ENCODE assay signal across 9 mouse cellular contexts in the genomic region with DNA sequence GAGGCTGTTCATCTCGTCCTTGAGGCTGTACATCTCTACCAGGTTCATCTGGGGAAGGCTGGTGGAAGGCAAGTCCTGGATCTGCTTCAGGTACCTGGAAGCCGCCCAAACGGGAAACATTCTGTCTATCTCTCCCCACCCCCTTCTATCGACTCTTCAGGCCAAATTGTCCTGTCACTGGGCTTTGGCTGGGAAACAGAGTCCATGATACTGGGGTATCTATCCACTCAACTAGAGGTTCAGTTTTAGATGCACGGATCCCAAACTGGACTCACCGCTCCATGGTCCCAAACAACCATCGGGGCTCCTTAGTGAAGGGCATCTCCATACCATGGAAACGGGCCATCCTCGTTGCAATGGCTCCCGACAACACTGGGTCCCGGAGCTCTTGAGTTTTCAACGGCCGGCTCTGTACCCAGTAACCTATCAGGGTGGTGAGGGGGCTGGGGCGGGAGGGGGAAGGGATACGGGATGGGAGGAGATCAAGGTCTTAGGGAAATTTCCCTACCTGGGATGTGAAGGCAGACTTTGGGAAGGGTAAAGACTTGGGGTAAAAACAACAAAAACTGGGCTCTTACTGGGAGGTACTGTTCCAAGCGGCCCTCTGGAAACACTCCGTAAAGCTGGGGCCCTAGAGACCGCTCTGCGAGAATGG. TPM values are rescaled to one million over a fixed set of nuclear protein-coding genes. Genes with fewer than 3 reads are reported as not detected.
A peak's percentile ranks its signal among the peaks of the same experiment; 100 is the strongest.
DNase-seq lines count a peak whose midpoint lies in the region; ATAC-seq lines count a peak whose summit lies in the region.
"Had no signal": no experiment of that assay in that cellular context is flagged by ENCODE, and none has a peak within 500 bp of the region (broad histone marks: within the 10 kb centered on the region; RNA-seq: fewer than 3 reads in every experiment).

No protein-coding gene starts in this region.

- H3K4me3 ChIP-seq in kidney, embryonic 16.5 days (ENCODE audit: low read length) = peak overlapping the region; percentile 90
- H3K4me3 ChIP-seq in embryonic facial prominence, embryonic 14.5 days (ENCODE audit: low read depth, low read length) = peak overlapping the region; percentile 70
- peak overlapping the region; percentile 81 for H3K4me3 ChIP-seq in intestine, embryonic 15.5 days (replicated peaks)
- H3K4me3 ChIP-seq in neural tube, embryonic 12.5 days = peak overlapping the region; percentile 71

- peaks cover 17% of the 10 kb centered on the region for H3K4me1 ChIP-seq in kidney, embryonic 16.5 days (ENCODE audit: insufficient read depth, low read length)
- H3K4me1 ChIP-seq in embryonic facial prominence, embryonic 14.5 days (ENCODE audit: control insufficient read depth, insufficient read depth, low read length) = peaks cover 13% of the 10 kb centered on the region
- H3K4me1 ChIP-seq in intestine, embryonic 15.5 days (replicated peaks) = 0 out of 2 replicates have a peak, but pooled peaks cover 4% of the 10 kb centered on the region
- H3K4me1 ChIP-seq in neural tube, embryonic 12.5 days = peaks cover 12% of the 10 kb centered on the region; the same call in 1 of the 2 replicates

- H3K27me3 ChIP-seq in kidney, embryonic 16.5 days (ENCODE audit: insufficient read depth, low read length) = no peaks in the 10 kb centered on the region
- H3K27me3 ChIP-seq in embryonic facial prominence, embryonic 14.5 days (replicated peaks; ENCODE audit: control insufficient read depth, insufficient read depth, low read length) = no peaks in the 10 kb centered on the region
- no peaks in the 10 kb centered on the region for H3K27me3 ChIP-seq in intestine, embryonic 15.5 days (replicated peaks)
- no peaks in the 10 kb centered on the region for H3K27me3 ChIP-seq in neural tube, embryonic 12.5 days (replicated peaks)

- H3K27ac ChIP-seq in kidney, embryonic 16.5 days (ENCODE audit: low read length) = no peak overlapping the region
- H3K27ac ChIP-seq in embryonic facial prominence, embryonic 14.5 days (replicated peaks; ENCODE audit: low read depth, low read length) = no peak overlapping the region
- no peak overlapping the region for H3K27ac ChIP-seq in intestine, embryonic 15.5 days
- no peak overlapping the region for H3K27ac ChIP-seq in neural tube, embryonic 12.5 days

- peak overlapping the region; percentile 70 for H3K4me2 ChIP-seq in kidney, embryonic 16.5 days (replicated peaks; ENCODE audit: low read depth, low read length)
- peak overlapping the region; percentile 80 for H3K4me2 ChIP-seq in embryonic facial prominence, embryonic 14.5 days (ENCODE audit: low read depth, low read length)
- peak overlapping the region; percentile 88 for H3K4me2 ChIP-seq in intestine, embryonic 15.5 days (replicated peaks)
- peak overlapping the region; percentile 88 for H3K4me2 ChIP-seq in neural tube, embryonic 12.5 days (replicated peaks)

- 87% methylated on average over 19 of the region's 19 CpGs for WGBS in kidney, embryonic 16.5 days
- WGBS in embryonic facial prominence, embryonic 14.5 days = 84% methylated on average over 19 of the region's 19 CpGs
- 84% methylated on average over 19 of the region's 19 CpGs for WGBS in intestine, embryonic 15.5 days
- WGBS in neural tube, embryonic 12.5 days = 81% methylated on average over 19 of the region's 19 CpGs

- no peak for DNase-seq in kidney, postnatal 4 days
- DNase-seq in embryonic facial prominence, embryonic 14.5 days (ENCODE audit: low spot score) = no peak
- DNase-seq in layer of hippocampus, adult 9-10 months (ENCODE audit: low spot score) = no peak
- no peak for DNase-seq in lung, postnatal 25 days (ENCODE audit: low spot score)
- DNase-seq in thymus, postnatal 36 days = no peak

- no peak for ATAC-seq in kidney, embryonic 16.5 days (ENCODE audit: low FRiP score, low TSS enrichment)
- no peak for ATAC-seq in embryonic facial prominence, embryonic 14.5 days (ENCODE audit: low read depth)
- no peak for ATAC-seq in intestine, embryonic 15.5 days
- ATAC-seq in neural tube, embryonic 12.5 days (ENCODE audit: low FRiP score, low read depth) = no peak

- H3K9ac ChIP-seq in kidney, embryonic 16.5 days (replicated peaks; ENCODE audit: low read length) = peak overlapping the region; percentile 87
- H3K9ac ChIP-seq in embryonic facial prominence, embryonic 14.5 days (ENCODE audit: low read depth, low read length) = peak overlapping the region; percentile 80
- H3K9ac ChIP-seq in intestine, embryonic 15.5 days = peak overlapping the region; percentile 83
- peak overlapping the region; percentile 73 for H3K9ac ChIP-seq in neural tube, embryonic 12.5 days

- H3K9me3 ChIP-seq in kidney, embryonic 16.5 days (ENCODE audit: low read length) = no peaks in the 10 kb centered on the region
- no peaks in the 10 kb centered on the region for H3K9me3 ChIP-seq in embryonic facial prominence, embryonic 14.5 days (ENCODE audit: control insufficient read depth, low read length)
- H3K9me3 ChIP-seq in intestine, embryonic 15.5 days = no peaks in the 10 kb centered on the region
- no peaks in the 10 kb centered on the region for H3K9me3 ChIP-seq in neural tube, embryonic 12.5 days

- peaks cover 14% of the 10 kb centered on the region for H3K36me3 ChIP-seq in kidney, embryonic 16.5 days (ENCODE audit: insufficient read depth, low read length)
- H3K36me3 ChIP-seq in embryonic facial prominence, embryonic 14.5 days (ENCODE audit: control insufficient read depth, insufficient read depth, low read length) = peaks cover 27% of the 10 kb centered on the region
- peaks cover 15% of the 10 kb centered on the region for H3K36me3 ChIP-seq in intestine, embryonic 15.5 days
- peaks cover 29% of the 10 kb centered on the region for H3K36me3 ChIP-seq in neural tube, embryonic 12.5 days

RNA-seq across cellular contexts. Expression of a gene that starts 1.1 kb away (rescaled TPM):
- 2.8 and 5.0 TPM in 2 replicates for polyA plus RNA-seq in kidney, embryonic 16.5 days (2015; fragmentation: Nextera tagmentation; extraction: Ambion mirVana)
- 1.1 and 2.3 TPM in 2 replicates for polyA plus RNA-seq in embryonic facial prominence, embryonic 14.5 days (2014; fragmentation: Nextera tagmentation; extraction: Ambion mirVana)
- 2.5 and 2.8 TPM in 2 replicates for polyA plus RNA-seq in intestine, embryonic 15.5 days (2015; fragmentation: Nextera tagmentation; extraction: Ambion mirVana)
- 5.2 and 5.3 TPM in 2 replicates for polyA plus RNA-seq in neural tube, embryonic 12.5 days (2016; fragmentation: Nextera tagmentation; extraction: Ambion mirVana)

RNA-seq across cellular contexts. Expression of a gene that starts 1.2 kb away (rescaled TPM):
- 0.33 TPM in 1 of 2 replicates, not detected in the other for polyA plus RNA-seq in kidney, embryonic 16.5 days (2015; fragmentation: Nextera tagmentation; extraction: Ambion mirVana)
- not detected in 2 replicates for polyA plus RNA-seq in embryonic facial prominence, embryonic 14.5 days (2014; fragmentation: Nextera tagmentation; extraction: Ambion mirVana)
- polyA plus RNA-seq in intestine, embryonic 15.5 days (2015; fragmentation: Nextera tagmentation; extraction: Ambion mirVana) = not detected in 2 replicates
- not detected in 2 replicates for polyA plus RNA-seq in neural tube, embryonic 12.5 days (2016; fragmentation: Nextera tagmentation; extraction: Ambion mirVana)

RNA-seq across cellular contexts. Expression of a gene that starts 1.4 kb away (rescaled TPM):
- 57.6 and 64.3 TPM in 2 replicates for polyA plus RNA-seq in kidney, embryonic 16.5 days (2015; fragmentation: Nextera tagmentation; extraction: Ambion mirVana)
- 44.7 and 48.1 TPM in 2 replicates for polyA plus RNA-seq in embryonic facial prominence, embryonic 14.5 days (2014; fragmentation: Nextera tagmentation; extraction: Ambion mirVana)
- 52.6 and 61.8 TPM in 2 replicates for polyA plus RNA-seq in intestine, embryonic 15.5 days (2015; fragmentation: Nextera tagmentation; extraction: Ambion mirVana)
- polyA plus RNA-seq in neural tube, embryonic 12.5 days (2016; fragmentation: Nextera tagmentation; extraction: Ambion mirVana) = 79.3 and 80.1 TPM in 2 replicates

RNA-seq across cellular contexts. Expression of a gene that starts 2.6 kb away (rescaled TPM):
- 7.4 and 8.1 TPM in 2 replicates for polyA plus RNA-seq in kidney, embryonic 16.5 days (2015; fragmentation: Nextera tagmentation; extraction: Ambion mirVana)
- polyA plus RNA-seq in embryonic facial prominence, embryonic 14.5 days (2014; fragmentation: Nextera tagmentation; extraction: Ambion mirVana) = 3.9 and 7.7 TPM in 2 replicates
- polyA plus RNA-seq in intestine, embryonic 15.5 days (2015; fragmentation: Nextera tagmentation; extraction: Ambion mirVana) = 0.47 and 0.69 TPM in 2 replicates
- 0.85 and 1.4 TPM in 2 replicates for polyA plus RNA-seq in neural tube, embryonic 12.5 days (2016; fragmentation: Nextera tagmentation; extraction: Ambion mirVana)

RNA-seq across cellular contexts. Expression of a gene that starts 18.0 kb away (rescaled TPM):
- not detected in 2 replicates for polyA plus RNA-seq in kidney, embryonic 16.5 days (2015; fragmentation: Nextera tagmentation; extraction: Ambion mirVana)
- polyA plus RNA-seq in embryonic facial prominence, embryonic 14.5 days (2014; fragmentation: Nextera tagmentation; extraction: Ambion mirVana) = not detected in 2 replicates
- 0.72 TPM in 1 of 2 replicates, not detected in the other for polyA plus RNA-seq in intestine, embryonic 15.5 days (2015; fragmentation: Nextera tagmentation; extraction: Ambion mirVana)
- not detected in 2 replicates for polyA plus RNA-seq in neural tube, embryonic 12.5 days (2016; fragmentation: Nextera tagmentation; extraction: Ambion mirVana)
- polyA plus RNA-seq: gonadal fat pad, adult 2 months had no signal
